Mouse (Mus musculus): ENCODE measurements around the gene Ptpn3. TPM values are rescaled to one million over a fixed set of nuclear protein-coding genes. Genes with fewer than 3 reads are reported as not detected.

The Ptpn3 gene
- total and polyA plus RNA-seq, 3 experiments = 0.08 to 0.14 (median 0.09) TPM

DNA sequence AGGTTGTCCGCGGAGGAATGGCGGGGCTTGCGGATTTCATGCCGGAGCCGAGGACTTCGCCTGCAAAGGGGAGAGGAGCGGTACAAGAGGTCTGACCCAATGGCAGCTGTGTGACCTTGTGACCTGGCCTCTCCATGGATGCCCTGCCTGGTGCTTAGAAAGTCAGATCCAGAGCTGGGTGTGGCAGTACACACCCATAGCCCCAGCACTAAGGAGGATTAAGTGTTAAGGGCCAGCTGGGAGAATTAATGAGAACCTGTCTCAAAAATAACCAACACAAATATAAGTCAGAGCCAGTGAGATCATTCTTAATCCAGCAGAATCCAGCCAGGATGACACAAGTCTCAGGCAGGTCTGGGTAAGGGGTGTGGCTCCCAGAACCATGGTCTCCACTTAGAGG is 69.2 kb downstream of the Ptpn3 start:
- dilution Hi-C loops (cut with MboI; ENCODE audit: extremely low pct_ligation_motif_present, extremely low pct_unique_long_range_greater_than_20kb, low sequenced_read_pairs) = no loop called here
- H3K27me3 ChIP-seq (replicated peaks) = peaks cover 2% of the 10 kb centered on the region
- no peaks in the 10 kb centered on the region for H3K9me3 ChIP-seq (replicated peaks; ENCODE audit: low read length)
- no peaks in the 10 kb centered on the region for H3K79me2 ChIP-seq (replicated peaks; ENCODE audit: control insufficient read depth, extremely low read depth, insufficient read depth, poor library complexity, severe bottlenecking)
- no peak overlapping the region for H3K27ac ChIP-seq (ENCODE audit: insufficient read depth, low read depth)
- TF ChIP-seq ETS1 (conservative IDR thresholded peaks at IDR 0.05; ENCODE audit: low read depth, low read length) = no peak
- TF ChIP-seq MXI1 (IDR thresholded peaks at IDR 0.05; ENCODE audit: low read depth, low read length) = no peak
- no peak for TF ChIP-seq JUN (IDR thresholded peaks at IDR 0.05; ENCODE audit: insufficient read depth, low read depth, low read length)
- no peak for DNase-seq (ENCODE audit: extremely low read depth)
- H3K36me3 ChIP-seq (replicated peaks in 1 of 2; ENCODE audit: control insufficient read depth in 1 of 2, insufficient read depth in 1 of 2, low read length in 1 of 2) = no peaks in the 10 kb centered on the region
- in situ Hi-C loops (cut with MboI; ENCODE audit: low pct_ligation_motif_present, low pct_unique_long_range_greater_than_20kb, low sequenced_read_pairs) = no loop called here
- H3K4me1 ChIP-seq (ENCODE audit: control insufficient read depth in 1 of 2, insufficient read depth in 2 of 2) = no peaks in the 10 kb centered on the region
- no peak overlapping the region for H3K9ac ChIP-seq (ENCODE audit: insufficient read depth, low read depth)
- H3K4me2 ChIP-seq (ENCODE audit: insufficient read depth, low read depth, poor library complexity, severe bottlenecking) = no peak overlapping the region
- no peak overlapping the region for H3K4me3 ChIP-seq (replicated peaks in 1 of 3; ENCODE audit: low read depth in 2 of 3, low read length in 2 of 3, poor library complexity in 1 of 3)

GRCm38 (mm10) chr4:57231323-57231722 is 70.3 kb downstream of the Ptpn3 start:
- no peak overlapping the region for H3K27ac ChIP-seq (ENCODE audit: insufficient read depth, low read depth)
- in situ Hi-C loops (cut with MboI; ENCODE audit: low pct_ligation_motif_present, low pct_unique_long_range_greater_than_20kb, low sequenced_read_pairs) (no loop called here), dilution Hi-C loops (cut with MboI; ENCODE audit: extremely low pct_ligation_motif_present, extremely low pct_unique_long_range_greater_than_20kb, low sequenced_read_pairs) (no loop called here)
- H3K36me3 ChIP-seq (replicated peaks in 1 of 2; ENCODE audit: control insufficient read depth in 1 of 2, insufficient read depth in 1 of 2, low read length in 1 of 2) = no peaks in the 10 kb centered on the region
- H3K4me1 ChIP-seq (ENCODE audit: control insufficient read depth in 1 of 2, insufficient read depth in 2 of 2) = no peaks in the 10 kb centered on the region
- no peaks in the 10 kb centered on the region for H3K79me2 ChIP-seq (replicated peaks; ENCODE audit: control insufficient read depth, extremely low read depth, insufficient read depth, poor library complexity, severe bottlenecking)
- no peak overlapping the region for H3K4me3 ChIP-seq (replicated peaks in 1 of 3; ENCODE audit: low read depth in 2 of 3, low read length in 2 of 3, poor library complexity in 1 of 3)
- DNase-seq (ENCODE audit: extremely low read depth) = no peak
- H3K27me3 ChIP-seq (replicated peaks) = peaks cover 2% of the 10 kb centered on the region
- H3K9me3 ChIP-seq (replicated peaks; ENCODE audit: low read length) = no peaks in the 10 kb centered on the region
- H3K9ac ChIP-seq (ENCODE audit: insufficient read depth, low read depth) = no peak overlapping the region
- no peak overlapping the region for H3K4me2 ChIP-seq (ENCODE audit: insufficient read depth, low read depth, poor library complexity, severe bottlenecking)
- no peak for TF ChIP-seq USF1 (IDR thresholded peaks at IDR 0.05; ENCODE audit: low read depth, low read length)
- TF ChIP-seq KAT2A (IDR thresholded peaks at IDR 0.05; ENCODE audit: insufficient replicate concordance, low read length) = no peak
- no peak for TF ChIP-seq ZMIZ1 (IDR thresholded peaks at IDR 0.05; ENCODE audit: low read depth, low read length)
- no peak for TF ChIP-seq MYC (IDR thresholded peaks at IDR 0.05; ENCODE audit: low read depth, low read length)
- TF ChIP-seq BHLHE40 (IDR thresholded peaks at IDR 0.05; ENCODE audit: low read depth, low read length) = no peak
- TF ChIP-seq NRF1 (IDR thresholded peaks at IDR 0.05; ENCODE audit: low read depth, low read length) = no peak
- no peak for TF ChIP-seq RAD21 (IDR thresholded peaks at IDR 0.05; ENCODE audit: low read depth, low read length)
- no peak for TF ChIP-seq UBTF (IDR thresholded peaks at IDR 0.05; ENCODE audit: low read depth, low read length)
- TF ChIP-seq MAZ (IDR thresholded peaks at IDR 0.05; ENCODE audit: low read depth, low read length) = no peak
- TF ChIP-seq ZC3H11A (IDR thresholded peaks at IDR 0.05; ENCODE audit: low read depth, low read length) = no peak
- no peak for TF ChIP-seq MEF2A (IDR thresholded peaks at IDR 0.05; ENCODE audit: borderline replicate concordance, low read depth, low read length)
- TF ChIP-seq IRF4 (IDR thresholded peaks at IDR 0.05; ENCODE audit: low read depth, low read length) = no peak
- no peak for TF ChIP-seq SIN3A (IDR thresholded peaks at IDR 0.05; ENCODE audit: low read length)
